Mouse (Mus musculus) heart, embryonic 13.5 days (tissue): ENCODE data around the gene Usp29. TPM values are rescaled to one million over a fixed set of nuclear protein-coding genes. Genes with fewer than 3 reads are reported as not detected.
"Not testable (repeated sequence)": the region's sequence is repeated elsewhere in the genome, so short reads cannot be mapped to it uniquely, and the experiment has no call there.

Source experiments
- ATAC-seq: fragments of 200-750 bp; cut with Nextera tagmentation; 2 replicates; pipeline ENCODE4 v1.8.0; 2017; ENCODE audit warnings: moderate TSS enrichment; ENCODE audit not compliant: insufficient number of reproducible peaks, low FRiP score, low TSS enrichment; ENCODE audit errors: extremely low read depth
- H3K27ac ChIP-seq: fragments of 300-500 bp; sonication (generic); replicated peaks from 2 replicates; pipeline ENCODE4 v1.5.1; 2015; ENCODE audit warnings: moderate library complexity, mild to moderate bottlenecking, inconsistent platforms
- H3K27me3 ChIP-seq: fragments of 300-500 bp; sonication (generic); replicated peaks from 2 replicates; pipeline ENCODE4 v1.6.1; 2015; ENCODE audit warnings: mild to moderate bottlenecking, inconsistent platforms
- H3K36me3 ChIP-seq: fragments of 300-500 bp; sonication (generic); 2 replicates; pipeline ENCODE4 v1.6.1; 2015; ENCODE audit warnings: mild to moderate bottlenecking, inconsistent platforms
- H3K4me1 ChIP-seq: fragments of 300-500 bp; sonication (generic); 2 replicates; pipeline ENCODE4 v1.6.1; 2015; ENCODE audit warnings: inconsistent platforms
- H3K4me2 ChIP-seq: fragments of 300-500 bp; sonication (generic); 2 replicates; pipeline ENCODE4 v1.6.1; 2015; ENCODE audit warnings: inconsistent platforms, mild to moderate bottlenecking, moderate library complexity
- H3K4me3 ChIP-seq: fragments of 300-500 bp; sonication (generic); 2 replicates; pipeline ENCODE4 v1.5.1; 2015; ENCODE audit warnings: moderate library complexity, mild to moderate bottlenecking, inconsistent platforms
- H3K9ac ChIP-seq: fragments of 300-500 bp; sonication (generic); 2 replicates; pipeline ENCODE4 v1.6.1; 2015; ENCODE audit warnings: inconsistent platforms, mild to moderate bottlenecking, moderate library complexity
- H3K9me3 ChIP-seq: fragments of 300-500 bp; sonication (generic); 2 replicates; pipeline ENCODE4 v1.6.1; 2016; ENCODE audit warnings: inconsistent platforms
- WGBS: fragments of 180-500 bp; shearing (Covaris S2); methylation state at CpG from one replicate; pipeline ENCODE4 v1.1.7; 2015; ENCODE audit warnings: mixed read lengths; 5-methylcytosine and 5-hydroxymethylcytosine counted together
- polyA plus RNA-seq: library from polyadenylated mRNA; unstranded; fragments of >200 nt; fragmentation: Nextera tagmentation; extraction: Ambion mirVana; gene quantifications from 2 replicates; pipeline ENCODE4 v1.2.1, GENCODE M21; 2015

Usp29 gene
- polyA plus RNA-seq, 1 experiment from 2014 or later = 7.4 TPM

- 24% methylated on average over 5 of the region's 5 CpGs for WGBS
- no peak overlapping the region for H3K4me3 ChIP-seq
- no peak overlapping the region for H3K4me2 ChIP-seq
- 0 out of 2 replicates have a peak overlapping the region, but pooled peaks have one; percentile 21 for H3K27ac ChIP-seq
- peaks cover 13% of the 10 kb centered on the region for H3K36me3 ChIP-seq
- no peak overlapping the region for H3K9ac ChIP-seq
- H3K4me1 ChIP-seq = peaks cover 17% of the 10 kb centered on the region
- H3K9me3 ChIP-seq = no peaks in the 10 kb centered on the region; the same call in 1 of the 2 replicates
- peak; percentile 60; the same call in 1 of the 2 replicates for ATAC-seq
- no peaks in the 10 kb centered on the region for H3K27me3 ChIP-seq
Observed at GRCm38 (mm10) chr7:6765240-6765639, 34.9 kb downstream of the Usp29 start.

DNA sequence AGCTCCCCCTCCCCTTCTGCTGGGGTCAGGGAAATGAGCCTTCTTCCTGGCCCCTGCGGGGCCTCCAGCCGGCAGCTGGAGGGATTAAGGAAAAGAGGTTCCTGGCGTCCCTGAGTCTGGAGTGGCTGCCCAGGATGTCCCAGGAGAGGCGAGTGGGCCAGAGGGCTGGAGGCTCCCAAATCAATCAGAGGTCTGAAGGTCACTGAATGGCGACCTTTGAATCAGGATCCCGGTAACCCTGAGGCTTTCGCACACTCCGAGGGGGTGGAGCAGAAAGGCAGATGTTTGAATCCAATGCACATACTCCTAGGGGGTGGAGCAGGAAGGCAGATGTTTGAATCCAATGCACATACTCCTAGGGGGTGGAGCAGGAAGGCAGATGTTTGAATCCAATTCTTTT is 39.9 kb downstream of the Usp29 start:
- Histone ChIP-seq H3K9ac (peak overlapping the region; percentile 55), H3K36me3 (peaks cover 13% of the 10 kb centered on the region), H3K4me3 (no peak overlapping the region), H3K27ac (peak overlapping the region; percentile 58), H3K4me1 (peaks cover 38% of the 10 kb centered on the region), H3K4me2 (peak overlapping the region; percentile 20; the same call in 1 of the 2 replicates), H3K27me3 (no peaks in the 10 kb centered on the region), H3K9me3 (no peaks in the 10 kb centered on the region; the same call in 1 of the 2 replicates)
- WGBS = 5% methylated on average over 8 of the region's 8 CpGs
- ATAC-seq = no peak

GRCm38 (mm10) chr7:6773865-6774413 is 43.6 kb downstream of the Usp29 start:
- H3K4me3 ChIP-seq, H3K4me2 ChIP-seq, ATAC-seq, H3K9me3 ChIP-seq, H3K36me3 ChIP-seq, H3K9ac ChIP-seq, H3K27me3 ChIP-seq: not testable (repeated sequence)
- WGBS = 35% methylated on average over 11 of the region's 11 CpGs
- H3K27ac ChIP-seq = peak overlapping the region; percentile 50; the same call in 1 of the 2 replicates
- H3K4me1 ChIP-seq = peaks cover 67% of the 10 kb centered on the region

- no peak overlapping the region for H3K4me3 ChIP-seq
- peaks cover 68% of the 10 kb centered on the region for H3K4me1 ChIP-seq
- ATAC-seq = no peak
- no peak overlapping the region for H3K9ac ChIP-seq
- H3K27ac ChIP-seq = peak overlapping the region; percentile 88
- WGBS = 77% methylated on average over 10 of the region's 10 CpGs
- no peaks in the 10 kb centered on the region for H3K36me3 ChIP-seq
- H3K4me2 ChIP-seq = no peak overlapping the region
- H3K27me3 ChIP-seq = no peaks in the 10 kb centered on the region
- no peaks in the 10 kb centered on the region for H3K9me3 ChIP-seq
Observed at GRCm38 (mm10) chr7:6776314-6777059, 46.1 kb downstream of the Usp29 start.

DNA sequence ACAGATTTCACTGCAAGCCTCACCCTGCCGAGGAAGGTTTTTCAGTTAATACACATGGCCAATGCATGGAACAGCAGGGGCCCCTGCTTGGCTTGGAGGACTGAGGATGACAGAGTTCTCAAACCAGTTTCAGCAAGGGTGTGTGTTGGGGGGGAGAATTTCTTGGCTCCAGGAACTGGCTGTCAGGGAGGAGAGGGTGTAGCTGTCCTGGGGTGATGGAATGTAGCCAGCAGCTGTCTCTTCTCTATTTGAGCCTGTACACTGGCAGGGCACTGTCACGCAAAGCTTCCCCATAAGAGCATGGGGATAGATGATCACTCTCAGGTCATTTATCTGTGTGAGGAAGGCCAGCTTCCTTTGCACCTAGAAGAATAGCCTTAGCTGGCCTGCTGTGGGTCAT is 46.7 kb downstream of the Usp29 start:
- Histone ChIP-seq H3K27me3 (no peaks in the 10 kb centered on the region), H3K9ac (peak overlapping the region; percentile 20; the same call in 1 of the 2 replicates), H3K4me2 (peak overlapping the region; percentile 51), H3K27ac (peak overlapping the region; percentile 88), H3K4me3 (0 out of 2 replicates have a peak overlapping the region, but pooled peaks have one; percentile 0), H3K4me1 (peaks cover 74% of the 10 kb centered on the region), H3K9me3 (no peaks in the 10 kb centered on the region), H3K36me3 (no peaks in the 10 kb centered on the region)
- ATAC-seq = peak; percentile 53; the same call in 1 of the 2 replicates
- 19% methylated on average over 2 of the region's 2 CpGs for WGBS

GRCm38 (mm10) chr7:6777689-6778088 is 47.3 kb downstream of the Usp29 start:
- H3K9me3 ChIP-seq = no peaks in the 10 kb centered on the region
- no peaks in the 10 kb centered on the region for H3K27me3 ChIP-seq
- H3K27ac ChIP-seq = peak overlapping the region; percentile 88
- H3K9ac ChIP-seq = peak overlapping the region; percentile 20; the same call in 1 of the 2 replicates
- 0 out of 2 replicates have a peak overlapping the region, but pooled peaks have one; percentile 0 for H3K4me3 ChIP-seq
- H3K4me2 ChIP-seq = peak overlapping the region; percentile 51
- H3K4me1 ChIP-seq = peaks cover 78% of the 10 kb centered on the region
- peak; percentile 51 for ATAC-seq
- WGBS = 5% methylated on average over 4 of the region's 4 CpGs
- H3K36me3 ChIP-seq = no peaks in the 10 kb centered on the region

GRCm38 (mm10) chr7:6779172-6779571 is 48.8 kb downstream of the Usp29 start:
- H3K4me3 ChIP-seq = no peak overlapping the region
- H3K9ac ChIP-seq = no peak overlapping the region
- ATAC-seq = no peak
- no peaks in the 10 kb centered on the region for H3K27me3 ChIP-seq
- 67% methylated on average over 5 of the region's 5 CpGs for WGBS
- peaks cover 76% of the 10 kb centered on the region for H3K4me1 ChIP-seq
- H3K36me3 ChIP-seq = no peaks in the 10 kb centered on the region
- H3K4me2 ChIP-seq = no peak overlapping the region
- H3K27ac ChIP-seq = 0 out of 2 replicates have a peak overlapping the region, but pooled peaks have one; percentile 88
- H3K9me3 ChIP-seq = no peaks in the 10 kb centered on the region

- Histone ChIP-seq H3K36me3 (no peaks in the 10 kb centered on the region), H3K4me1 (peaks cover 71% of the 10 kb centered on the region), H3K9ac (peak overlapping the region; percentile 44; the same call in 1 of the 2 replicates), H3K27ac (peak overlapping the region; percentile 85), H3K9me3 (no peaks in the 10 kb centered on the region), H3K4me3 (no peak overlapping the region), H3K4me2 (no peak overlapping the region), H3K27me3 (no peaks in the 10 kb centered on the region)
- ATAC-seq = no peak; the same call in 1 of the 2 replicates
- WGBS = 25% methylated on average over 11 of the region's 11 CpGs
Observed at GRCm38 (mm10) chr7:6781541-6781940, 51.2 kb downstream of the Usp29 start.

- ATAC-seq = no peak
- Histone ChIP-seq H3K27me3 (no peaks in the 10 kb centered on the region), H3K4me3 (no peak overlapping the region), H3K4me1 (peaks cover 42% of the 10 kb centered on the region), H3K9me3 (no peaks in the 10 kb centered on the region), H3K9ac (peak overlapping the region; percentile 16; the same call in 1 of the 2 replicates), H3K36me3 (no peaks in the 10 kb centered on the region), H3K27ac (peak overlapping the region; percentile 38), H3K4me2 (no peak overlapping the region)
- WGBS = 31% methylated on average over 8 of the region's 8 CpGs
Observed at GRCm38 (mm10) chr7:6784340-6785073, 54.1 kb downstream of the Usp29 start.

DNA sequence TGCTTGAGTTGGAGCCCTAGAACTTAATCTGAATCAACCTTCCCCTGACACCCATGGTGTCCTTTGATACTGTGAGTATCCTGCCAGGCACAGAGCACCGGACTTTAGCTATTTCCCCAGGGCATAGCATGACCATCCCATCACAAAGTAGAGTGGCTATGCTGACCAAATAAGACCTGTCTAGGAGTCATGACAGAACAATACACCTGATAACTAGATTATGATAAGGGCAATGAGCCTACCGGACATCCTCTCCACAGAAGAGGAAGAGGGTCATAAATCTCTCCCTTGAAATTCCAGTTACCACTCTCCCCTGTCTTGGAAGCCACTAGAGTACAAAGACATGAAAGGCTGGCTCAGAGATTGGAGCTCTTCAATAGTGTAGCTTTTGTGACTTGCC is 56.6 kb downstream of the Usp29 start:
- no peak for ATAC-seq
- no peaks in the 10 kb centered on the region for H3K9me3 ChIP-seq
- H3K4me3 ChIP-seq = no peak overlapping the region
- H3K9ac ChIP-seq = no peak overlapping the region
- no peak overlapping the region for H3K27ac ChIP-seq
- H3K36me3 ChIP-seq = no peaks in the 10 kb centered on the region
- WGBS = 39% methylated on average over 2 of the region's 2 CpGs
- H3K4me2 ChIP-seq = no peak overlapping the region
- no peaks in the 10 kb centered on the region for H3K27me3 ChIP-seq
- peaks cover 20% of the 10 kb centered on the region for H3K4me1 ChIP-seq

- H3K36me3 ChIP-seq = no peaks in the 10 kb centered on the region
- 75% methylated on average over 2 of the region's 2 CpGs for WGBS
- H3K9me3 ChIP-seq = no peaks in the 10 kb centered on the region
- no peak overlapping the region for H3K9ac ChIP-seq
- H3K4me2 ChIP-seq = no peak overlapping the region
- no peak overlapping the region for H3K27ac ChIP-seq
- ATAC-seq = no peak
- no peaks in the 10 kb centered on the region for H3K27me3 ChIP-seq
- no peak overlapping the region for H3K4me3 ChIP-seq
- H3K4me1 ChIP-seq = peaks cover 15% of the 10 kb centered on the region
Observed at GRCm38 (mm10) chr7:6788101-6788500, 57.7 kb downstream of the Usp29 start.
